Mouse (Mus musculus) cerebellum, adult 11-12 months (tissue): ENCODE measurements around the gene Slc24a4.
"Not testable (repeated sequence)": the region's sequence is repeated elsewhere in the genome, so short reads cannot be mapped to it uniquely, and the experiment has no call there.

Source experiments
- DNase-seq: peaks from one replicate; pipeline ENCODE4 v3.0.0; 2022

Gene Slc24a4

DNA sequence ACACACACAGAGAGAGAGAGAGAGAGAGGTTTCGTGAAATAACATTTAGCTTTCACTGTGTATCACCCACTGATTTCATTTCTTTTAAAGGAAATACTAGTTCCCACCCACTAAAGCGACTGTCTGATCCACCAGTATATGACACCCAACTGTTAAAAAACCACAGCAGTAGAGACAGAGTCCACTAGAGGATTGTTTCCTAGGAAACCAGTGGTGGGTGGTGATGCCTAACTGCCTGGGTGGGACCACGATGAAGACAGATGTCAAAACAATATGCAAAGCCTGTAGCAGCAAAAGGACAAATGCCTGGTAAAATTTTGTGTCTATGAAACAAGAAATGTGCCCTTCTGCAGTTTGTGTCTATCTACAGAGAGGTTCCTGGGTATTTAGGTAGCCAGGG lies 122.5 kb downstream of the Slc24a4 start:
- no peak for DNase-seq

DNA sequence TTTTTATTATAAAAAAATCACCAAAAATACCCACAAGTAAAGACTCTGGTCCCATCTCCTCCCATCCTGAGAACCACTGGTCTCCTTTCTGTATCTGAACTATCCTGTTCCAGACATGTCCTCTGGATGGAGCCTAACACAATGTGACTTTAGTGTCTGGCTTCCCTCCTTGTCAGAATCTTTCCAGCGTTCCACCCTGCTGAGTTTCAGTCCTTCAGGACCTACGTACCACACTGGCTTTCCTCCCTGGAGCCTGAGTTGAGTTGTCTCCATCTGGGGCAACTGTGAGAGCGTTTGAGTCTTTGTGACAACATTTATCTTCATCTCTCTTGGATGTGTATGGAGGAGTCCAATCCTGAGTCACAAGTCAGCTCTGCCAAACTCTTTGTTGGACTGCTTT lies 123.5 kb downstream of the Slc24a4 start:
- DNase-seq: no peak

DNA sequence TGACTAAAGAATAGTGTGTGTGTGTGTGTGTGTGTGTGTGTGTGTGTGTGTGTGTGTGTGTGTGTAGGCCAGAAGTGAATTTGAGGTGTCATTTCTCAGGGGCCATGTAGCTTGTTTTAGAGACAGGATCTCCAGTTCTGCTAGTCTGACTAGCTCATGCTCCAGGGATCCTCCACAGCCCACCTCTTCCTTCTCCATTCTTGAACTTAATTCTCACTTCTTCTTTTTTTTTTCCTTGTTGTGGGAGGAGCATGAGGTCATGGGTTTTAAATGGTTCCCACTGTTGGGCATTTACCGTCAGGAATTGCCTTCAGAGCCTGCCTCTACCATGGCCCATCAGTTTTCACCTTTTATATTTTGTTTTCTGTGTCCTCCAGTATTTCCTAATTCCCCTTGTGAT lies 124.0 kb downstream of the Slc24a4 start:
- no peak for DNase-seq

DNA sequence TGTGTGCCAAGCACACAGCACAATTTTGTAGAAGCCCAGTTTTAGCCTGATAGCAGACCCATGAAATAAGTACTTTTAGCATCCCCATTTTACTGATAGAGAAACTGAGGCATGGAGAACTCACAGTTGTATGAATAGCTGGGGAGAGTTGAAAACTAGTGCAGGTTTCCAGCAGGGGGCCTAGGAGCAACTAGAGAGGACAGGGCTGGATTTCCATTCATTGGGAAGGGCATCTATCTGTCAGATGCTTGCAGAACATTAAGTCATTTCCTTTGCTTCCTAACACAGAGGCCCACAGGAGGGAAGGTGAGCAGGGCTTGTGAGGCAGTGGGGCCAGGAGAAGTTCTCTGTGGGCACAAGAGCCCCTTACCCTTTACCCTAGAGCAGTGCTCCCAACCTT lies 126.5 kb downstream of the Slc24a4 start:
- DNase-seq: no peak

- no peak for DNase-seq
These were observed 130.1 kb downstream of the Slc24a4 start for GRCm38 (mm10) chr12:102258522-102259112.

- no peak for DNase-seq
These were observed 133.4 kb downstream of the Slc24a4 start for GRCm38 (mm10) chr12:102261933-102262396.

DNA sequence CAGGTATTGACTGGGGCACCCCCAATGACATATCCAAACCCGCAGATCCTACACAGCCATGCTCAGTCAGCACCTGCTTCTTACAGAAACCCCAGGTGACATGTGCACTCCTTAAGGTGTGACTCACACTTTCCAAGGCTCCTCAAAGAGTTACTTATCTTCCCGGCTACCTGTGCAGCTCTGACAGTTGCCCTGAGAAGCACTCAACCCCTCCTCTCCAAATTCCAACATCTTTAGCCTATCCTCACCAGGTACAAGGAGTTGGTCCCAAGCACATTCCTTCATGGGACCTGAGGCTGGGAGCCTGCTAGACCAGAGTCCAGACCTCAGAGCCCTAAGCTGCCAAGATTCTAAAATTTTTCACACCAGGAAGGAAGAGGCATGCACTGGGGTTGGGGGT lies 134.3 kb downstream of the Slc24a4 start:
- no peak for DNase-seq

GRCm38 (mm10) chr12:102263249-102263648 lies 134.7 kb downstream of the Slc24a4 start:
- DNase-seq: no peak

DNA sequence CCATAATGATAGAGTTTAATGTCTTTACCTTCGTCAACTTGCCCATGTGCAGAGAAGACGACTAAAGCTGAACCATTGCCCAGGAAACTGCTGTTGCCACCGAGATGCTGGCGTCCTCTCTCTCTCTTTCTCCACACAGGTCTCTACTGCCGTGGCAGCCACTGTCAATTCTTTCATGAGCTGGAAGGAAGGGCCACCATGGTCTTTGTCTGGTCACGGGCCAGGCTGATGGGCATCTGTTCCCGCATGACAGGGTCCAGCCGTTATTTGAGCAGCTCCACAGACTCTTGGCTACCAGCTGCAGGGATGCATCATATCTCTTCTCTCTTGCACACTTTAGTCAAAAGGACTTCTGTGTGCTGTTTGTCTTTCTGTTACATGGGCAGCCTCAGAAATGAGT lies 137.9 kb downstream of the Slc24a4 start:
- no peak for DNase-seq

DNA sequence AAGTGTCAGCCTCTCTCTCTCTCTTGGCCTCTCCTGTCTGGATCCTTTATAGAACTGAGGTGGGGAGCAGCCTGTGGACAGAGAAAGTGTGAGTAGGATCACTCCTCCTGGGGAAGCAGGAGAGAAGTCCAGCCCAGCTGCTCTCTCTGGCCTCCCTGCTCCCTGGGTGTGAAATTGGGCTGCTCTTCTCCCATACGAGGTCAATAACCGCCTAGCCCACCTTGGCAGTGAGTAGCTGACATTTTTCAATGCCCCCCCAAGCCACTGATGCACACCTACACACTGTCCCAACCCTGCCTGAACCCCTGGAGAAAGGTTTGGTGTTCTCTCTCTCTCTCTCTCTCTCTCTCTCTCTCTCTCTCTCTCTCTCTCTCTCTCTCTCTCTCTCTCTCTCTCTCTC lies 140.6 kb downstream of the Slc24a4 start:
- no peak for DNase-seq

DNA sequence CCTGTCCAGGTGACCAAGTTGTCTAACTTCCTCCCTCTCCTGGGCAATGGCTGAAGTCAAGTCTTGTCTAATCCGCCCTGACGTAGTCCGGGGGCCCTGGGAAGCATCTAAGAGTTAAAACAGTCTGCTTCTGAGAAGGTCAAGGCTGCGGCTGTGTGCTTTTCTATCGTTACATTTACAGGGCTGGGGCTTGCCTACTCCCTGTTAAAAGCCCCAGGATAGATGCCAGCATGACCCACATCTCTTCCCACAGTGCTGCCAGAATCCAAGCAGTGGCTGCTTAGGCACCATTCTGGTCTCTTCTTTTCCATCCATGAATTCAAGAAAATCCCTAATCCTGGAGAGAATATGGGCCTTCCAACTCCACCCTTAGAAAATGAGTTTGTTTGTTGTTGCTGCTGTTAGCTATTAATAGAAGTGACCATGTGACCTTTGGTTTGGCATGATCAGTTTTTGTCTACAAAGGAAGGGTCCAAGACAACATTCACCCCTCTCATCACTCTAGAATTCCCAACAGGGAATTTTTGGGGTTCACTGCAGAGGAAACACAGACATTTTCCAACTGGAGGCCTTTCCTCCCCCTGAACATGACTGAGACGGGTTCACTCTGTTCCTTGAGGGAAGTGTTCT lies 142.4 kb downstream of the Slc24a4 start:
- no peak for DNase-seq

DNA sequence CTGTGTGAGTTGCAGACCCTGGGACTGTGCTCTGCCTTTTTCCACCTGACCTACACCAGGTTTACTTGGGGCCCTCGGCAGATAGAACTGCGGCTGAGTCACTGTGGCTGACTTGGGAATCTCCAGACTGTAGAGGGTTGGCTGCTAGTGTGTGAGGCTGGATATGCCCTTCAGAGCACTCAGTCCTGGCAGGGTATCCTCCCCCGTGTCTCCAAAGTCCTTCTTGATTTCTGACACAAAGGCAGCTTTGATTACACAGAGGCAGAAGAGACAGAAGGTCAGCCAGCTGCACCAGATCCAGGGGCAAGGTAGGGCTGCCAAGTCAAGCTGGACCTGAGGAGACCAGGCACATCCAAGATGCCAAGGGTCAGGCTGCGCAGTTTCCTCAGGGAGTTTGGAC lies 142.9 kb downstream of the Slc24a4 start:
- peak; percentile 9 for DNase-seq

GRCm38 (mm10) chr12:102275833-102276443 lies 147.4 kb downstream of the Slc24a4 start:
- no peak for DNase-seq

DNA sequence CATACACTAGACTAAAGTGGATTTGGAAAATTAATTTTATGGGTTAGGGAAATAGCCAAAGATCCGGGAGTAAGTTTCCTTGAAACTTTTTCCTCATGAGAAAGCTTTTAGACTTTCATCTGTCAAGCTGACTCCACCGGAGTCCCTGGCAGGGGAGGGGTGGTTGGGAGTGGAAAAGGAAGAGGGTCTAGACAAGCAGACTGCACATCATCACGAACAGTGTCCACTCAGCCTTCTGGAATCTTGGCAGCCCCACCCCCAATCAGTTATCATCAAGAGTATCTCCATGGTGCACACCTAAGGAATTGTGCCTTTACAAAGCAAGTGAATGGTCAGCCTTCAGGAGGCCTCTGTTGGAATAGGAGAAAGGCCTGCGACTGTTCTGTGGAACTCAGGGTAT lies 151.8 kb downstream of the Slc24a4 start:
- DNase-seq: not testable (repeated sequence)

GRCm38 (mm10) chr12:102280867-102281503 lies 152.5 kb downstream of the Slc24a4 start:
- DNase-seq: no peak

GRCm38 (mm10) chr12:102282126-102282525 lies 153.6 kb downstream of the Slc24a4 start:
- no peak for DNase-seq

- no peak for DNase-seq
These were observed 154.4 kb downstream of the Slc24a4 start, which contains the start of gene Rin3 for GRCm38 (mm10) chr12:102282763-102283482. TSS of gene Rin3 (plus strand) at chr12:102283048.

GRCm38 (mm10) chr12:102283483-102284266 lies 155.1 kb downstream of the Slc24a4 start:
- no peak for DNase-seq

DNA sequence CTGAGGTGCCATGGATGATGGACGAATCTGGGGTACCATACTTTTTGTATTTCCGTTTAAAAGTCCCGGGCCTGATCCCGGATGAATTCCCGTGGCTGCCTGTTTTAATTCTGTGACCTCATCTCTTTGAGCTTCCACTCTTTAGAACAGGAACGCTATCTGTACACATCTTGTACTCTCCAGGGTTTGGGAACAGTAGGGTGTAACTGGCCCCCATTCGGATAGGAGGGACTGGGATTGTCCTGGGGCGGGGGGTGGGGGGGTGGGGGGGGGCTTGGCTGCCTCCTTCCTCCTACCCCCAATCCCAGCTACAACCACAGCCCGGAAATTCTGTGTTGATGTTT lies 155.7 kb downstream of the Slc24a4 start:
- DNase-seq: no peak

DNA sequence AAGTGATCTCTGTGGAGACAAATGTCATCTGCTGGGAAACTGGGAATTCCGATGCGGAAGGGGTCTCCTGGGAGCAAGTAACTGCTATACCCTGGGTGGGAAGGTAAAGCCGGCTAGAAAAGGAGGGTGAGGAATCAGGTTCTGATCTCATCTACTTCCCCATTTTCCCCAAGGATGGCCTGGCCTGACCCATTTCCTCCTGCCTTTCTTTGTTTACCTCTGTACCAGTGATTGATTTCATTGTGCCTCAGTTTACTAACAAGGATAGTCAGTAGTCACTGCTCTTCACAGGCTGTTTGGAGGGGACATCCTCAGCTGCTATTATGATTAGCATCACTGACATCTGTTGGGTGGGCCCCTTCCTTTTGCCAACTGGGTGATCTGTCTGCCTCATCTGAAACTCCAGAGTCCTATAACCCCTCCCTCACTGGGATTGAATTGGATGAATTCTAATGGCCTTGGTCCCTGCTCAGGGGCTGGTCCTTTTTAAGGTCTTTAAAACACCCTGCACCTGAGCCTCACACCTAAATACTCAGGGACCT lies 156.2 kb downstream of the Slc24a4 start:
- no peak for DNase-seq

DNA sequence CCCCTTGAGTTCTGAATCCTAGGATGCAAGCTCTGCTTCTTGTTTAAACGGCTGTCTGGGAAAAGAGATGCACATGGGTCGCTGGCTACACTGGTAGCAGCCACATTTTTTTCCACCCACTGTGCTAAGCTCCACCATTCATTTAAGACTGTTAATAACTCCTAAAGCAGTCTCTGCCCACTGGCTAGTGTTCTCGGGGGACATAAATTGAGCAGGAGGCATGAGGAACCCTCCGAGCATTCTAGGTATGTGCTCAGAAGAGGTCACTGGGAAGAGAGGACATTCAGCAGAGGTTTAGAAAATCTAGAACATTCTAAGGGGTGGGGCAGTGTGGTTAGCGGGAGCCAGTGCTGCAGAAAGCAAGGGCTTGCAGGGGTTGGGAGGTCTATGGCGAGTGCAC lies 156.8 kb downstream of the Slc24a4 start:
- no peak for DNase-seq

GRCm38 (mm10) chr12:102285779-102286178 lies 157.2 kb downstream of the Slc24a4 start:
- no peak for DNase-seq
